Mouse (Mus musculus) T-helper 2 cell (primary cell): ENCODE measurements around the gene Mroh2a.
"Not testable (repeated sequence)": the region's sequence is repeated elsewhere in the genome, so short reads cannot be mapped to it uniquely, and the experiment has no call there.

Experiments used
- in situ Hi-C: fragments of 300-600 bp; cut with MboI, MseI; formaldehyde crosslinking; loops from one replicate; pipeline ENCODE4 v1.15.1; 2025; ENCODE audit warnings: high pct_unique_total_duplicates

The Mroh2a gene

DNA sequence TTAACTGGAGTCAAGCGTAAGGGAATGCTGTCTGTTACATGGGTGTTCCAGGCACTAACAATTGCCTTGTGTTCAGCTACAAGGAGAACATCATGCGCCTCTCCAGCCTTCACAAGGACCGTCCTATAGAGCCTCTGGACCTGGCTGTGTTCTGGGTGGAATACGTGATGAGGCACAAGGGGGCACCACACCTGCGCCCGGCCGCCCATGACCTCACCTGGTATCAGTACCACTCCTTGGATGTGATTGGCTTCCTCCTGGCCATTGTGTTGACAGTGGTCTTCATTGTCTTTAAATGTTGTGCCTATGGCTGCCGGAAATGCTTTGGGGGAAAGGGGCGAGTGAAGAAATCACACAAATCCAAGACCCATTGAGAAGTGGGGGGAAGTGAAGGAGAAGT is 8.7 kb upstream of the Mroh2a start:
- in situ Hi-C loops = no loop called here

DNA sequence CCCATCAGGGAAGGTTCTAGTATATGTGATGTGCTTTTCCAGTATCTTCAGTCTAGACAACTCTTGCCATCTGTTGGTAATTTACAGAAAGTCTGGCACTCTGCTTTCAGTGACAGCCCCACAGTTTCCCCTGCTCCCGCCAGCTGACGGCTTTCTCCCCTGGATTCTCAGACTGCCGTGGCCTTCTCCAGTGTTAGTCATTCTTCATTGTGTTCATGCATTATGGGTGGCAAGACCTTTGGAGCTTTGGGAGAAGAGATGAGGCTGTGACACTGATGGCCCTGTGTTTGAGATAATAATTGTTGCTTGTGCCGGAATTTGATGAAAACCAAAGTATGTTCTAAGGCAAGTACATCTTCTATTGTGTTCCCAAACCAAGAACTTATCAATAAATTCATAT is 8.2 kb upstream of the Mroh2a start:
- in situ Hi-C loops = no loop called here

GRCm38 (mm10) chr1:88219054-88219453 is 7.7 kb upstream of the Mroh2a start:
- in situ Hi-C loops = no loop called here

DNA sequence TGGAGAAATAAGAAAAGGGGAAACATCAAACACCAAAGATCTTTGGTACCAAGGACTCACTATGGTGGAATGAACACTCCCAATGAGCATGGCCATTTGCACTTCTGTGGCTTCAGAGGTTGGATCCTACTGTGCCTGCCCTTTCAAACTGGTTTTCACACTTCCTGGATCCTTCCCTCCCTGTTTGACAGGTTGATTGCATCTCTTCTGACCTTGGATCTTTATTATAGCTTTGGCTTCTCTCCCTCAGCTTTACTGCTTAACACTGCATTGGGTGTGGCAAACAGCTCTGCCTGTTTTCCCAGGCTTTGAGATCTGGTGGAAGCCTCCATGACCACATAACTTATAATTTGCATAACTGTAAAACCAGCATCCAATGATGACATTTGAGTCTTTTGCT is 6.5 kb upstream of the Mroh2a start:
- in situ Hi-C loops = no loop called here

DNA sequence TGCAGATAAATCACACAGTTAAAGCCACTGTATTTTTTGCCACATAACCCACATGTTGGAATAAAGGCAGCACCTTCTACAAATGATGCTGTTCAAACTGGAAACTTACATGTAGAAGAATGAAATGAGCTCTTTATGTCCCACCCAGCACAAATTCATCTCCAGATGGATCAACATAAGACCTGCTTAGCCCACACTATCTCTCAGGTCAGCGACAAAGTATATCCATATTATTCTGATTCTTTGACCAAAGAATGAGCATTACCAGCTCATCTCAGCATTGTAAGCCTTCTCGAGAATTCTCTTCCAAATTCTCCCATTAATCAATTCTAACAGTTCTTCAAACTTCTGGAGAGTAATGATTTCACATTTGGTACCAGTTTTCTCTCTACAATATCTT is 4.6 kb upstream of the Mroh2a start:
- in situ Hi-C loops = no loop called here

DNA sequence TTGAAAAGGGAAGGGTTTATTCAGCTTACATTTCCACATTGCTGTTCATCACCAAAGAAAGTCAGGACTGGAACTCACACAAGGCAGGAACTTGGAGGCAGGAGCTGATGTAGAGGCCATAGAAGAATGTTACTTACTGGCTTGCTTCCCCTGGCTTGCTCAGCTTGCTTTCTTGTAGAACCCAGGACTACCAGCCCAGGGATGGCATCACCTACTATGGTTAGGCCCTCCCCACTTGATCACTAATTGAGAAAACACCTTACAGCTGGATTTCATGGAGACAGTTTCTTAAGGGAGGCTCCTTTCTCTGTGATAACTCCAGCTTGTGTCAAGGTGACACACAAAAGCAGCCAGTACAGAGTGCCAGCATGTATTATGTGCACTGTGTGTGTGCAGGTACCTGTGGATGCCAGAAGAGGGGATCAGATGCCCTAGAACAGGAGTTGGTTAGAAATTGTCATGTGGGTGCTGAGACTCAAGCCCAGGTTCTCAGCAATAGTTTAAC is 3.7 kb upstream of the Mroh2a start:
- in situ Hi-C loops = not testable (repeated sequence)

GRCm38 (mm10) chr1:88223591-88223990 is 3.2 kb upstream of the Mroh2a start:
- in situ Hi-C loops = no loop called here

- in situ Hi-C loops = no loop called here
These were observed 2.6 kb upstream of the Mroh2a start for GRCm38 (mm10) chr1:88224029-88224776.

- in situ Hi-C loops = not testable (repeated sequence)
These were observed 1.5 kb upstream of the Mroh2a start for GRCm38 (mm10) chr1:88225301-88225700.

DNA sequence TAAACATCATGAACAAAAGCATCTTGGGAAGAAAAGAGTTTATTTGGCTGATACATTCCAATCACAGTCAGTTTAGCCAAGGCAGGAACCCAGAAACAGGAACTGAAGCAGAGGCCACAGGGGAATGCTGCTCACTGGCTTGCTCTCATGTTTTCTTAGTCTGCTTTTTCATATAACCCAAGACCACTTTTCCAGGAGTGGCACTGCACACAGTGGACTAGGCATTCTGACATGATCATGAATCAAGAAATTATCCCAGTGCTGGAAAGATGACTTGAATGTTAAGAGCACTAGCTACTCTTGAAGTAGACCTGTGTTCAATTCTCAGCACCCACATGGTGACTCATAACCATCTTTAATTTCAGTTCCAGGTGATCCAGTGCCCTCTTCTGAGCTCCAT is 1.0 kb upstream of the Mroh2a start:
- in situ Hi-C loops = no loop called here

- in situ Hi-C loops = no loop called here
These were observed 696 bp downstream of the Mroh2a start for GRCm38 (mm10) chr1:88227482-88227881.

GRCm38 (mm10) chr1:88228121-88228520 is 1.3 kb downstream of the Mroh2a start:
- in situ Hi-C loops = no loop called here

DNA sequence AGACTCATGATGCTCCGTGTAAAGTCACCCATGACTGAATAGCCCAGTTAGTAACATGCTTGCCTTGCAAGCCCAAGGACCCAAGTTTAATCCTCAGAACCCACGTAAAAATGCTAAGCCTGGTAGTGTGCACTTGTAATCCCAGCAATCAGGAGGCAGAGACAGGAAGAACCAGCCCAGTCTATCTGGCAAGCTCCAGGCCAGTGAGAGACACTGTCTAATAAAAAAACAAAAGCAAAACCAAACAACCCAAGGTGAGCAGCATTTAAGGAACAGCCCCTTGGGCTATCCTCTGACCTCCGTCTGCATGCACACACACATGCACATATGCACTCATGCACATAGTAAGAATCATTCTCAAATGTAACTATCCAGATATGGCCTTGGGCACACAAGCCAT is 2.8 kb downstream of the Mroh2a start:
- in situ Hi-C loops = no loop called here

GRCm38 (mm10) chr1:88229986-88230385 is 3.2 kb downstream of the Mroh2a start:
- in situ Hi-C loops = no loop called here

GRCm38 (mm10) chr1:88230421-88230820 is 3.6 kb downstream of the Mroh2a start:
- in situ Hi-C loops = no loop called here

GRCm38 (mm10) chr1:88230981-88231802 is 4.4 kb downstream of the Mroh2a start:
- in situ Hi-C loops = no loop called here

DNA sequence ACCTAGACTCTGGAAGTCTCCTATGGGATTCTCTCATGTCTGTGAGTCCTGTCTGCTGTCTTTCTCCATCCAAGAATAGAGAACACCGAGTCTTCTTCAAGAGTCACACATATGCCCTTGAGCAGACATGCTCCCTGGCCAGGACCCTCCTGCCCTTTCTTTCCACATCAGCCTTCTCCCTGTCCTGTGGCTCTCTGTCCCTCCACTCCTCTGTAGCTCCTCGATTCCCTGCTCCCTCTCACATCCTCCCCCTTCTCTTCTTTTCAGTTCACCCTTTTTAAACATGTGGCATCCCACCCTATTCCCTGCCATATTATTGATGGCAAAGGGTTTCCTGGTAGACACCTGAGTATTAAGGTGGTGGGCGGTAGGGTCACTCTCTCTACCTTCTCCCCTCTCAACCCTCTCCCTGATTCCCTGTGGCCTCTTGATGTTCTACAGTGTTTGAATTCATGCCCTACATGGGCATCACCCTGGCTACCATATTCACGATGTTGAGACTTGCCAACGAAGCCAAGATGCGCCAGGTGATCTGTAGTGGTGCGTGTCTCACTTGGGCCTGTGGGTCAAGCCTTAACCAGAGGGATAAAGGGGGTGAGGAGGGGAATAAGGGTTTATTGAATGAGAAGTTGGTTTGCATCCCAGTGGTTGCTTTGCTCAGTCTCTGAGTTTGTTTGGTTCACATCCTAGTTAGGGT is 5.2 kb downstream of the Mroh2a start:
- in situ Hi-C loops = no loop called here

GRCm38 (mm10) chr1:88232664-88233380 is 6.0 kb downstream of the Mroh2a start:
- in situ Hi-C loops = no loop called here

GRCm38 (mm10) chr1:88233421-88234247 is 6.8 kb downstream of the Mroh2a start:
- in situ Hi-C loops = no loop called here

GRCm38 (mm10) chr1:88234248-88234610 is 7.4 kb downstream of the Mroh2a start:
- in situ Hi-C loops = no loop called here

DNA sequence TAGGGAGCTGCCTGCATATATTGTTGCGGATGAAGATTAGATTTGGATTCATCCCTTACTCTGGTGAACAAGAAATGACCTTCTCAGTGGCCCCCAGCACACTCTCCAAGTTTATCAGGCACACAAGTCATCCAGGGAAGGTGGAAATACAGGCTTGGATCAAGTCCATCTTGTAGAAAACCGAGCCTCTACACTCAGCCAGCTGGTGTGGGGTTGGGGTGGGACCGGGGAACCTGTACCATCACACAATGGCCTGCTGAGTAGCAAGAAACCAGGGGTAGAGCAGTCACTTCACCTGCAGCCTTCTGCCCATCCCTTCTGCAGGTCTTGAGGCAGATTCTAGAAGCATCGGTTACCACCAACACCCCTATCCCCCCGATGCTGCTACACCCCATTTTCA is 7.9 kb downstream of the Mroh2a start:
- in situ Hi-C loops = no loop called here
